Mouse (Mus musculus) heart, adult 2 months (tissue): ENCODE data around the gene Prkci.

Source experiments
- EP300 ChIP-seq: fragments of 200-500 bp; IDR thresholded peaks from 2 replicates; pipeline ENCODE4 v1.6.1; 2011; ENCODE audit warnings: low read depth, low read length, control low read depth; ENCODE audit not compliant: insufficient read depth
- POLR2A ChIP-seq: fragments of 200-500 bp; IDR thresholded peaks from 2 replicates; pipeline ENCODE4 v1.6.1; 2011; ENCODE audit warnings: mild to moderate bottlenecking, low read depth, low read length, control low read depth; ENCODE audit not compliant: insufficient read depth

- TF ChIP-seq EP300, result no peak
- no peak for TF ChIP-seq POLR2A
These were observed 3.4 kb upstream of the Prkci start for GRCm38 (mm10) chr3:30992161-30992560.
